Mouse (Mus musculus): ENCODE results near the gene Gm42742. TPM values are rescaled to one million over a fixed set of nuclear protein-coding genes. Genes with fewer than 3 reads are reported as not detected.

Gm42742 gene
- polyA plus RNA-seq, 1 experiment: 362 TPM

DNA sequence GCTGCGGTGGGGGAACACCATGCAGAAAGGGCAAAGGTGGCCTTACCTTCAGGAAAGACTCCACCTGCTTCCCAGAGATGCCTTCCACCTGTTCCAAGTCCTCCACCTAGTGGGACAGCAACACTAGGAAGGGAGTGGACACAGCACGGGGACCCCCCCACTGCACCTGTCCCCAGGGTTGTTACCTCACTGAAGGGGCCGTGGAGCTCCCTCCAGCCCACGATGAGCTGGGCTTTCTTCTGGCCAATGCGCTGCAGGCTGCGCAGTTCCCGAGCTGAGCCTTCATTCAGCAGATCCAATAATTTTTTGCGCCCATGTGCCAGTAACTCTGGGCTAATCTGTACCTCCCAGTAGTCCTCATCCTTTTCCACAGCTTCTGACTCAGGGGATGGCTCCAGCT, 7.0 kb upstream of the Gm42742 start:
- H3K4me1 ChIP-seq (ENCODE audit: control insufficient read depth, insufficient read depth, low read length): peaks cover 12% of the 10 kb centered on the region; the same call in 1 of the 2 replicates
- peak overlapping the region; percentile 90 for H3K27ac ChIP-seq (ENCODE audit: insufficient read depth, low read length)
- peak overlapping the region; percentile 81 for H3K4me3 ChIP-seq (replicated peaks; ENCODE audit: insufficient read depth, low read depth, low read length)
- TF ChIP-seq CTCF (IDR thresholded peaks at IDR 0.05; ENCODE audit: borderline replicate concordance, insufficient read depth, low read depth, low read length) (peak; percentile 19; the same call in 1 of the 2 replicates), POLR2A (IDR thresholded peaks at IDR 0.05; ENCODE audit: borderline replicate concordance, insufficient read depth, low read length) (peak; percentile 2; the same call in 1 of the 2 replicates)
- no peak for DNase-seq
- H3K27me3 ChIP-seq (ENCODE audit: control insufficient read depth, insufficient read depth, low read length): no peaks in the 10 kb centered on the region
- 14% methylated on average over 8 of the region's 8 CpGs for WGBS

DNA sequence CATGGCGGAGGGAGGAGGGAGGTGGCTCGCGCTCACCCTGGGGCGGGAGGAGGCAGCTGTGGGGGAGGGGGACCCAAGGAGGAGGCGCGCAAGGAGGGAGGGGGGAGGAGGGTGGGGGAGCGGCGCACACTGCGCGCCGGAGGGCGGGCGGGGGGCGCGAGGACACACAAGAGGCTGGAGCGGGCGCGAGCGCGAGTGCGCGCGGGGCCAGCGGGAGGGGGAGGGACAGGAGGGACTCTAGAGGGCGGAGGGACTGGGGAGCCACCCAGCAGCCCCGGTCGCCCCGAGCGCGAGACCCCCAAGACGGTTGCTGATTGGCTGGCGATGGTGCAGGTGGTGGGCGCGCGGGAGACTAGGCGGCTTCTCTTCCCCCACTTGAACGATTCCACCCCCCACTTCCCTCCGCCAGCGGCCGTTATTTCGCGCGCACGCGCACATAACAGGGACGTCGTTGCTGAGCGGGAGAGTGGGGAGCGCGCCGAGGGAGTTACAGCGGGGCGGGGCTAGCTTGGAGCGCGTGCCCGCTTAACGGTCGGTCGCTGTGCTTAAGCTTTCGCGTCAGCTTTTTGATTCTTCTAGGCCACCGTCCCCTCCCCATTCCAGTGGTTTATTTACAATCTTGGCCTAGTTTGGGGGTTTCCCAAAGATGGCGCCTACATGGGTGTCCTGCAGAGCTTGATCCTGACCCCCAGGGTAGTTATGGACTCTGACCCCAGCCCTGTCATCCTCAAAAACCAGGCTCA, 6.3 kb upstream of the Gm42742 start, which contains the start of gene Maz:
Gene Maz (minus strand): TSS at position 54 of the 743 bp plus-strand sequence.
- peak within 1 kb of the TSS; percentile 98 for H3K27ac ChIP-seq (ENCODE audit: insufficient read depth, low read length)
- TF ChIP-seq CTCF (IDR thresholded peaks at IDR 0.05; ENCODE audit: borderline replicate concordance, insufficient read depth, low read depth, low read length) (no peak), POLR2A (IDR thresholded peaks at IDR 0.05; ENCODE audit: borderline replicate concordance, insufficient read depth, low read length) (peak; percentile 77; the same call in 1 of the 2 replicates)
- H3K27me3 ChIP-seq (ENCODE audit: control insufficient read depth, insufficient read depth, low read length): no peaks in the 10 kb centered on the region
- peak within 1 kb of the TSS; percentile 86 for H3K4me3 ChIP-seq (replicated peaks; ENCODE audit: insufficient read depth, low read depth, low read length)
- peak; percentile 99 for DNase-seq
- peaks cover 17% of the 10 kb centered on the region; the same call in 1 of the 2 replicates for H3K4me1 ChIP-seq (ENCODE audit: control insufficient read depth, insufficient read depth, low read length)
- 1% methylated on average over 49 of the region's 63 CpGs for WGBS

DNA sequence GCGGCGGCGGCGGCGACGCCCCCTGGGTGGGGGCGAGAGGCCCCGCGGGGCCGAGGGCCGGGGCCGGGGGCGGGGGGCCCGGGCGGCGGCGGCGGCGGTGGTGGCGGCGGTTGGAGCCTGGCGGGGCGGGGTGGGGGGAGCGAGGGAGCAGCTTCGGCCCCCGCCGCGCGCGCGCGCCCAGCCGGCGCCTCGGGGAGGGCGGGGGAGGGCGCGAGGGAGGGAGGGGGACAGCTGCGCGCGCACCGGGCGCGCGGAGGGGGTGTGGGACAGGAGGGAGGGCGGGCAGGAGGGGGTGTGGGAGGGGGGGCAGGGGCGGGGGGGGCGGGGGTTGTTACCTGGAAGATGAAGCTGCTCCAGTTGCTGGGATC, 5.7 kb upstream of the Gm42742 start:
- WGBS: 2% methylated on average over 24 of the region's 48 CpGs
- H3K4me1 ChIP-seq (ENCODE audit: control insufficient read depth, insufficient read depth, low read length): peaks cover 23% of the 10 kb centered on the region; the same call in 1 of the 2 replicates
- DNase-seq: no peak
- peak overlapping the region; percentile 98; the same call in 1 of the 2 replicates for H3K27ac ChIP-seq (ENCODE audit: insufficient read depth, low read length)
- TF ChIP-seq POLR2A (IDR thresholded peaks at IDR 0.05; ENCODE audit: borderline replicate concordance, insufficient read depth, low read length): no peak
- TF ChIP-seq CTCF (IDR thresholded peaks at IDR 0.05; ENCODE audit: borderline replicate concordance, insufficient read depth, low read depth, low read length): no peak
- no peaks in the 10 kb centered on the region for H3K27me3 ChIP-seq (ENCODE audit: control insufficient read depth, insufficient read depth, low read length)
- peak overlapping the region; percentile 86 for H3K4me3 ChIP-seq (replicated peaks; ENCODE audit: insufficient read depth, low read depth, low read length)

DNA sequence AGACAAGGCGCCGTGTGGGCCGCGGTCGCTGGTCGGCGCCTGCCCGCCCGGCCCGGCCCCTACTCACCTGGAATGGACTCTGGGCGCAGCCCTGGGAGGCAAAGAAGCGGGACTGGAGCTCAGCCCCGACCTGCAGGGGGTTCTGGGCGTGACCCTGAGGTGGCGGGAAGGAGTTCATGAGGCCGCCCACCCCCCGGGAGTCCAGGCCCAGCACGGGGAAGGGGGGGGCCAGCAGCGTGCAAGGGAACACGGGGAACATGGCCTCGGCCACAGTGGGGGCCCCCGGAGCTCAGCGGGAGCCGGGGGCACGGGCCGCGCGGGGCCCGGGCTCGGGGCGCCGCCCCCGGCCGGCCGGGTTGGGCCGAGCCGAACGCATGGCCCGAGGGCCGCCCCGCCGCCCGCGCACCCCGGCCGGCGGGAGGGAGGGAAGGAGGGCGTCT, 5.3 kb upstream of the Gm42742 start:
- DNase-seq: peak; percentile 80 to 82
- WGBS: 2% methylated on average over 46 of the region's 48 CpGs
- Histone ChIP-seq H3K4me1 (ENCODE audit: control insufficient read depth, insufficient read depth, low read length) (peaks cover 25% of the 10 kb centered on the region; the same call in 1 of the 2 replicates), H3K27ac (ENCODE audit: insufficient read depth, low read length) (peak overlapping the region; percentile 98), H3K4me3 (replicated peaks; ENCODE audit: insufficient read depth, low read depth, low read length) (peak overlapping the region; percentile 86), H3K27me3 (ENCODE audit: control insufficient read depth, insufficient read depth, low read length) (no peaks in the 10 kb centered on the region)
- no peak for TF ChIP-seq CTCF (IDR thresholded peaks at IDR 0.05; ENCODE audit: borderline replicate concordance, insufficient read depth, low read depth, low read length)
- TF ChIP-seq POLR2A (IDR thresholded peaks at IDR 0.05; ENCODE audit: borderline replicate concordance, insufficient read depth, low read length): no peak; the same call in 1 of the 2 replicates

DNA sequence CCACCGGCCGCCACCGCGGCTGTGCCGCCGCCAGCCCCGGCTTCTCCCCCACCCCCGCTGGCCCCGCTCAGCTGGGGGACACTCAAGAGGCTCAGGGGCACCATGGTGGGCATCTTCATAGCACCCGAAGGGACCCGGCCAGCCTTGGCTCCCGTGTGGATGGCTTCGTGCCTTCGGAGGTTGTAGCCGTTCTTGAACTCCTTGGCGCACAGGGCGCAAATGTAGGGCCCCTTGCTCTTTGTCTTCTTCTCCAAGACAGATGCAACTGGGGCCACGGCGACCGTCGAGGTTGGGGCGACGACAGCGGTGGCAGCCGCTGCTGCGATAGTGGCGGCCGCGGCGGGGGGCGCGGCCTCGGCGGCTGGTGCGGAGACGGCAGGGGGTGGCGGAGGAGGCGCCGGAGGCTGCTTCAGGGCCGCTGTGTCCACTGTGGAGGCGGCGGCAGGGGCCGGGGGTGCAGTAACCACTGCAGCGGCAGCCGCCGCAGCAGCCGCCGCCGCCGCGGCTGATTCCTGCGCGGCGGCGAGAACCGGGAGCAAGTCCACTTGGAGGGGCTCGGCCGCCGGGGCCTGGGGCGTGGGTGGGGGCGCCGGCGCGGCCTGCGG, 4.8 kb upstream of the Gm42742 start:
- DNase-seq: peak in 1 of 2 experiments; percentile 66
- no peak for TF ChIP-seq POLR2A (IDR thresholded peaks at IDR 0.05; ENCODE audit: borderline replicate concordance, insufficient read depth, low read length)
- no peak for TF ChIP-seq CTCF (IDR thresholded peaks at IDR 0.05; ENCODE audit: borderline replicate concordance, insufficient read depth, low read depth, low read length)
- Histone ChIP-seq H3K27me3 (ENCODE audit: control insufficient read depth, insufficient read depth, low read length) (no peaks in the 10 kb centered on the region), H3K27ac (ENCODE audit: insufficient read depth, low read length) (peak overlapping the region; percentile 98), H3K4me1 (ENCODE audit: control insufficient read depth, insufficient read depth, low read length) (peaks cover 25% of the 10 kb centered on the region; the same call in 1 of the 2 replicates), H3K4me3 (replicated peaks; ENCODE audit: insufficient read depth, low read depth, low read length) (peak overlapping the region; percentile 86)
- under 1% methylated on average over 54 of the region's 65 CpGs for WGBS

DNA sequence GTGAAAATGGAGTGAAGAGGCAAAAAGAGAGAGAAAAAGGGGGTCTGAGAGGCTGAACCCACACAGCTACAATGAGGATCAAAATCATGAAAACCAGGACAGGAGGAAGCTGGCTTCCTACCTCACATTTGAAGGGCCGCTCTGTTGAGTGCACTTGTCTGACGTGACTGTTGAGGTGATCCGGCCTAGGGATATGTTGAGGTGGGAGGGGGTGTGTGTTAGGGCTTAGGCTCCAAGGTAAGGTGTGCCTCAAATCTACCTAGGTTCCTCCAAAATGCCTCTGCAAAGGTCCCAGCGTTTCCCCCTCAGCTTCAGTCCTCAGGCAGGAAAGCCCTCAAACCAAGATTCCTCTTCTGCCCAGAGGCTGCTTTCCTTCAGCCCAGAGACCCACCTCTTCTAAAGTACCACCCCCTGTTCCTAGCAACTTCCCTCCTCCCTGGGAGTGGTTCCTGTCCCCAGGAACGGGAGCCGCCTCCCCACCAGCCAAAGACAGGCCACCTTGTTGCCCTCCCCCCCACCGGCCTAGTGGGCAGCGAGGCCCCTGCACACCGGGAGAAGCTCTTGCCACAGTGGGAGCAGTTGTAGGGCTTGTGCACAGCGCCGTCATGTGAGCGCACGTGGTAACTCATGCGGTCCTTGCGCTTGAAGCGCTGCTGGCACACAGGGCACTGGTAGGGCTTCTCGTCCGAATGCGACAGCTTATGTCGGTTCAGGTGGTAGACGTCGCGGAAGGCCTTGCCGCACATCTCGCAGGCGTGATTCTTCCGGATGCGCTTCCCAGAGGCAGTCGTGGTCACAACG, 4.1 kb upstream of the Gm42742 start:
- TF ChIP-seq POLR2A (IDR thresholded peaks at IDR 0.05; ENCODE audit: borderline replicate concordance, insufficient read depth, low read length) (peak; percentile 34; the same call in 1 of the 2 replicates), CTCF (IDR thresholded peaks at IDR 0.05; ENCODE audit: borderline replicate concordance, insufficient read depth, low read depth, low read length) (peak; percentile 73)
- 2% methylated on average over 30 of the region's 30 CpGs for WGBS
- Histone ChIP-seq H3K27ac (ENCODE audit: insufficient read depth, low read length) (peak overlapping the region; percentile 93), H3K27me3 (ENCODE audit: control insufficient read depth, insufficient read depth, low read length) (no peaks in the 10 kb centered on the region), H3K4me1 (ENCODE audit: control insufficient read depth, insufficient read depth, low read length) (peaks cover 25% of the 10 kb centered on the region; the same call in 1 of the 2 replicates), H3K4me3 (replicated peaks; ENCODE audit: insufficient read depth, low read depth, low read length) (peak overlapping the region; percentile 86)
- DNase-seq: peak; percentile 89 to 90

Data from cerebellum, adult 2 months (tissue).